Mouse (Mus musculus) heart, adult 2 months (tissue): Measurements from ENCODE around the gene Efna2. TPM values are rescaled to one million over a fixed set of nuclear protein-coding genes. Genes with fewer than 3 reads are reported as not detected.
A peak's percentile ranks its signal among the peaks of the same experiment; 100 is the strongest.

Experiments used
- DNase-seq, 2 experiments: peaks; one replicate each; pipeline ENCODE4 v3.0.0; 2021
- H3K27ac ChIP-seq: fragments of 200-600 bp; 2 replicates; pipeline ENCODE4 v1.8.1; 2022
- H3K27me3 ChIP-seq: fragments of 200-500 bp; 2 replicates; pipeline ENCODE4 v1.6.1; 2012; ENCODE audit warnings: mild to moderate bottlenecking, low read length, inconsistent platforms, mixed read lengths; ENCODE audit not compliant: control insufficient read depth, insufficient read depth
- H3K36me3 ChIP-seq: fragments of 200-500 bp; 2 replicates; pipeline ENCODE4 v1.6.1; 2012; ENCODE audit warnings: low read length, inconsistent platforms; ENCODE audit not compliant: control insufficient read depth, insufficient read depth
- H3K4me1 ChIP-seq: fragments of 200-500 bp; 2 replicates; pipeline ENCODE4 v1.6.1; 2011; ENCODE audit warnings: low read length; ENCODE audit not compliant: control insufficient read depth, insufficient read depth
- H3K4me3 ChIP-seq: fragments of 200-600 bp; 2 replicates; pipeline ENCODE4 v1.8.1; 2022
- H3K79me2 ChIP-seq: fragments of 200-500 bp; replicated peaks from 2 replicates; pipeline ENCODE4 v1.6.1; 2012; ENCODE audit warnings: mild to moderate bottlenecking, inconsistent platforms, low read length, moderate library complexity, mixed read lengths; ENCODE audit not compliant: control insufficient read depth, insufficient read depth
- H3K9ac ChIP-seq: fragments of 200-500 bp; 2 replicates; pipeline ENCODE4 v1.6.1; 2012; ENCODE audit warnings: low read depth, mild to moderate bottlenecking, control low read depth, inconsistent platforms, low read length, mixed read lengths
- CTCF ChIP-seq: fragments of 200-600 bp; IDR thresholded peaks from 2 replicates; pipeline ENCODE4 v1.8.1; 2022; ENCODE audit warnings: antibody characterized with exemption, mild to moderate bottlenecking, moderate library complexity
- EP300 ChIP-seq: fragments of 200-500 bp; IDR thresholded peaks from 2 replicates; pipeline ENCODE4 v1.6.1; 2011; ENCODE audit warnings: low read depth, low read length, control low read depth; ENCODE audit not compliant: insufficient read depth
- POLR2A ChIP-seq: fragments of 200-500 bp; IDR thresholded peaks from 2 replicates; pipeline ENCODE4 v1.6.1; 2011; ENCODE audit warnings: mild to moderate bottlenecking, low read depth, low read length, control low read depth; ENCODE audit not compliant: insufficient read depth
- WGBS: fragments of 180-500 bp; shearing (Covaris S2); methylation state at CpG from one replicate; pipeline ENCODE4 v1.1.7; 2018; 5-methylcytosine and 5-hydroxymethylcytosine counted together
- intact Hi-C: fragments of 180-260 bp; cut with DNase I; formaldehyde crosslinking; loops from one replicate; pipeline ENCODE4 v1.15.1; 2025
- polyA plus RNA-seq: library from polyadenylated mRNA; depleted of rRNA; stranded (reverse); fragments of >200 nt; gene quantifications from 2 replicates; pipeline ENCODE4 v1.2.3, GENCODE M21; 2012
- total RNA-seq, 2 experiments: library from RNA; stranded (reverse); gene quantifications; 2 replicates each; pipeline ENCODE4 v1.2.3; 2021

The Efna2 gene
- total and polyA plus RNA-seq, 3 experiments: 0.86 to 1.7 (median 1.1) TPM

- Histone ChIP-seq H3K27me3 (no peaks in the 10 kb centered on the region; the same call in 1 of the 2 replicates), H3K27ac (peak within 1 kb of the TSS; percentile 95), H3K36me3 (no peaks in the 10 kb centered on the region), H3K9ac (peak within 1 kb of the TSS; percentile 76), H3K4me1 (peaks cover 8% of the 10 kb centered on the region), H3K79me2 (peaks cover 4% of the 10 kb centered on the region), H3K4me3 (peak within 1 kb of the TSS; percentile 47)
- TF ChIP-seq POLR2A (no peak), CTCF (no peak), EP300 (no peak)
- WGBS: 69% methylated on average over 10 of the region's 10 CpGs
- intact Hi-C loops: loop anchor here (1.0 to 5.0 kb wide), 4 partner anchors 24 to 213 kb away; partner anchors contain the start of genes Arid3a, Tmem259 and Wdr18
- no peak for DNase-seq
Measured at GRCm38 (mm10) chr10:80140666-80141035, 38.6 kb upstream of the Efna2 start, which contains the start of gene Cbarp. Cbarp (minus strand) TSS chr10:80140835.

- H3K9ac ChIP-seq: peak overlapping the region; percentile 76
- H3K4me1 ChIP-seq: peaks cover 8% of the 10 kb centered on the region
- TF ChIP-seq POLR2A (peak; percentile 83), CTCF (peak; percentile 79), EP300 (peak; percentile 81; the same call in 1 of the 2 replicates)
- H3K4me3 ChIP-seq: peak overlapping the region; percentile 47
- intact Hi-C loops: loop anchor here (1.0 to 5.0 kb wide), 4 partner anchors 24 to 214 kb away; partner anchors contain the start of genes Arid3a, Tmem259 and Wdr18
- H3K79me2 ChIP-seq: peaks cover 4% of the 10 kb centered on the region
- H3K27ac ChIP-seq: peak overlapping the region; percentile 95
- H3K36me3 ChIP-seq: no peaks in the 10 kb centered on the region
- H3K27me3 ChIP-seq: no peaks in the 10 kb centered on the region; the same call in 1 of the 2 replicates
- WGBS: under 1% methylated on average over 29 of the region's 29 CpGs
- peak; percentile 95 to 98 for DNase-seq
Measured at GRCm38 (mm10) chr10:80141243-80141642, 38.0 kb upstream of the Efna2 start.

GRCm38 (mm10) chr10:80141786-80142529, 37.3 kb upstream of the Efna2 start:
- H3K4me1 ChIP-seq: peaks cover 14% of the 10 kb centered on the region

GRCm38 (mm10) chr10:80142530-80142925, 36.8 kb upstream of the Efna2 start:
- Histone ChIP-seq H3K9ac (peak overlapping the region; percentile 99), H3K4me1 (peaks cover 19% of the 10 kb centered on the region), H3K36me3 (no peaks in the 10 kb centered on the region), H3K4me3 (peak overlapping the region; percentile 84), H3K27me3 (no peaks in the 10 kb centered on the region; the same call in 1 of the 2 replicates), H3K79me2 (peaks cover 4% of the 10 kb centered on the region), H3K27ac (peak overlapping the region; percentile 95)
- TF ChIP-seq POLR2A (no peak; the same call in 1 of the 2 replicates), CTCF (no peak), EP300 (no peak)
- no peak for DNase-seq
- intact Hi-C loops: loop anchor here (5.0 kb wide), 1 partner anchor 215 kb away; the partner anchor contains the start of gene Arid3a
- WGBS: 0% methylated on average over 15 of the region's 15 CpGs

More at GRCm38 (mm10) chr10:80141786-80142529, 37.3 kb upstream of the Efna2 start:
- H3K79me2 ChIP-seq: peaks cover 4% of the 10 kb centered on the region
- peak overlapping the region; percentile 95 for H3K27ac ChIP-seq
- H3K4me3 ChIP-seq: peak overlapping the region; percentile 84
- no peaks in the 10 kb centered on the region for H3K36me3 ChIP-seq
- H3K27me3 ChIP-seq: no peaks in the 10 kb centered on the region; the same call in 1 of the 2 replicates
- TF ChIP-seq CTCF (no peak), EP300 (peak; percentile 79), POLR2A (peak; percentile 98)
- WGBS: under 1% methylated on average over 43 of the region's 43 CpGs
- intact Hi-C loops: loop anchor here (1.0 to 5.0 kb wide), 4 partner anchors 25 to 215 kb away; partner anchors contain the start of genes Arid3a, Tmem259 and Wdr18
- DNase-seq: peak; percentile 92 to 96
- peak overlapping the region; percentile 99 for H3K9ac ChIP-seq

GRCm38 (mm10) chr10:80143664-80144063, 35.6 kb upstream of the Efna2 start:
- peaks cover 4% of the 10 kb centered on the region for H3K79me2 ChIP-seq
- H3K4me1 ChIP-seq: peaks cover 18% of the 10 kb centered on the region
- no peak overlapping the region for H3K27ac ChIP-seq
- no peaks in the 10 kb centered on the region for H3K36me3 ChIP-seq
- H3K9ac ChIP-seq: no peak overlapping the region
- 66% methylated on average over 7 of the region's 7 CpGs for WGBS
- no peaks in the 10 kb centered on the region; the same call in 1 of the 2 replicates for H3K27me3 ChIP-seq
- intact Hi-C loops: loop anchor here (5.0 kb wide), 1 partner anchor 216 kb away; the partner anchor contains the start of gene Arid3a
- TF ChIP-seq POLR2A (0 out of 2 replicates have a peak, but pooled peaks have one; percentile 16), CTCF (no peak)
- no peak for DNase-seq
- peak overlapping the region; percentile 2; the same call in 1 of the 2 replicates for H3K4me3 ChIP-seq
